Mouse (Mus musculus) embryonic fibroblast, embryonic 13.5 days (primary cell): ENCODE results near the gene Hoxd8. TPM values are rescaled to one million over a fixed set of nuclear protein-coding genes. Genes with fewer than 3 reads are reported as not detected.

Experiments used
- H3K27ac ChIP-seq: 2 replicates; pipeline ENCODE4 v1.5.1; 2012; ENCODE audit warnings: low read length, control low read depth, inconsistent platforms; ENCODE audit not compliant: insufficient read depth
- H3K4me1 ChIP-seq: 2 replicates; pipeline ENCODE4 v1.6.1; 2011; ENCODE audit warnings: low read length; ENCODE audit not compliant: control insufficient read depth, insufficient read depth
- H3K4me3 ChIP-seq: 2 replicates; pipeline ENCODE4 v1.5.1; 2011; ENCODE audit warnings: mild to moderate bottlenecking, control low read depth, low read length; ENCODE audit not compliant: insufficient read depth
- CTCF ChIP-seq: IDR thresholded peaks from 2 replicates; pipeline ENCODE4 v1.5.1; 2011; ENCODE audit warnings: mild to moderate bottlenecking, control low read depth, low read length, moderate library complexity, borderline replicate concordance; ENCODE audit not compliant: insufficient read depth
- POLR2A ChIP-seq: IDR thresholded peaks from 2 replicates; pipeline ENCODE4 v1.6.1; 2011; ENCODE audit warnings: low read depth, mild to moderate bottlenecking, control low read depth, low read length, moderate library complexity
- polyA plus RNA-seq: library from polyadenylated mRNA; stranded (reverse); fragments of >200 nt; gene quantifications from 2 replicates; pipeline ENCODE4 v1.2.4, GENCODE M21; 2011; ENCODE audit warnings: low read depth; ENCODE audit not compliant: missing spikeins, insufficient read length

Gene Hoxd8
- polyA plus RNA-seq, 1 experiment: 16.5 TPM

GRCm38 (mm10) chr2:74725171-74725570, 20.8 kb downstream of the Hoxd8 start:
- no peak overlapping the region for H3K4me3 ChIP-seq
- no peaks in the 10 kb centered on the region for H3K4me1 ChIP-seq
- no peak for TF ChIP-seq CTCF
- TF ChIP-seq POLR2A: no peak
- no peak overlapping the region for H3K27ac ChIP-seq

GRCm38 (mm10) chr2:74726551-74726950, 22.1 kb downstream of the Hoxd8 start, which contains the start of gene Gm28230:
Gm28230 (plus strand) TSS chr2:74726728.
- Histone ChIP-seq H3K4me3 (no peak within 1 kb of the TSS; the same call in 1 of the 2 replicates), H3K27ac (no peak within 1 kb of the TSS), H3K4me1 (no peaks in the 10 kb centered on the region)
- TF ChIP-seq CTCF (no peak), POLR2A (no peak)

GRCm38 (mm10) chr2:74726973-74727639, 22.7 kb downstream of the Hoxd8 start:
- Histone ChIP-seq H3K4me3 (no peak overlapping the region; the same call in 1 of the 2 replicates), H3K4me1 (no peaks in the 10 kb centered on the region), H3K27ac (no peak overlapping the region)
- TF ChIP-seq CTCF (no peak), POLR2A (no peak)

GRCm38 (mm10) chr2:74727640-74728302, 23.4 kb downstream of the Hoxd8 start:
- TF ChIP-seq POLR2A (no peak), CTCF (no peak)
- Histone ChIP-seq H3K27ac (no peak overlapping the region), H3K4me3 (peak overlapping the region; percentile 10), H3K4me1 (no peaks in the 10 kb centered on the region)

GRCm38 (mm10) chr2:74728303-74728680, 23.9 kb downstream of the Hoxd8 start:
- no peak for TF ChIP-seq CTCF
- TF ChIP-seq POLR2A: no peak
- H3K27ac ChIP-seq: no peak overlapping the region
- H3K4me1 ChIP-seq: no peaks in the 10 kb centered on the region
- no peak overlapping the region for H3K4me3 ChIP-seq

GRCm38 (mm10) chr2:74730331-74730730, 25.9 kb downstream of the Hoxd8 start:
- no peak overlapping the region for H3K27ac ChIP-seq
- H3K4me3 ChIP-seq: no peak overlapping the region
- no peaks in the 10 kb centered on the region for H3K4me1 ChIP-seq

GRCm38 (mm10) chr2:74731055-74731454, 26.6 kb downstream of the Hoxd8 start:
- TF ChIP-seq POLR2A (no peak), CTCF (no peak)
- no peak overlapping the region for H3K4me3 ChIP-seq
- H3K4me1 ChIP-seq: no peaks in the 10 kb centered on the region
- H3K27ac ChIP-seq: no peak overlapping the region

More at GRCm38 (mm10) chr2:74730331-74730730, 25.9 kb downstream of the Hoxd8 start:
- TF ChIP-seq POLR2A (no peak), CTCF (no peak)

GRCm38 (mm10) chr2:74731799-74732512, 27.5 kb downstream of the Hoxd8 start:
- Histone ChIP-seq H3K4me1 (no peaks in the 10 kb centered on the region), H3K27ac (no peak overlapping the region), H3K4me3 (no peak overlapping the region)
- no peak for TF ChIP-seq CTCF
- TF ChIP-seq POLR2A: no peak

- peak overlapping the region; percentile 18 for H3K4me3 ChIP-seq
- no peak overlapping the region for H3K27ac ChIP-seq
- H3K4me1 ChIP-seq: no peaks in the 10 kb centered on the region
- TF ChIP-seq CTCF: no peak
- TF ChIP-seq POLR2A: no peak
Observed at GRCm38 (mm10) chr2:74732513-74733316, 28.3 kb downstream of the Hoxd8 start.

- Histone ChIP-seq H3K4me1 (no peaks in the 10 kb centered on the region), H3K27ac (no peak overlapping the region), H3K4me3 (peak overlapping the region; percentile 18; the same call in 1 of the 2 replicates)
- no peak for TF ChIP-seq CTCF
- TF ChIP-seq POLR2A: no peak
Observed at GRCm38 (mm10) chr2:74733317-74733661, 28.9 kb downstream of the Hoxd8 start.
